ENCODE assay signal across 23 mouse cellular contexts in the genomic region with DNA sequence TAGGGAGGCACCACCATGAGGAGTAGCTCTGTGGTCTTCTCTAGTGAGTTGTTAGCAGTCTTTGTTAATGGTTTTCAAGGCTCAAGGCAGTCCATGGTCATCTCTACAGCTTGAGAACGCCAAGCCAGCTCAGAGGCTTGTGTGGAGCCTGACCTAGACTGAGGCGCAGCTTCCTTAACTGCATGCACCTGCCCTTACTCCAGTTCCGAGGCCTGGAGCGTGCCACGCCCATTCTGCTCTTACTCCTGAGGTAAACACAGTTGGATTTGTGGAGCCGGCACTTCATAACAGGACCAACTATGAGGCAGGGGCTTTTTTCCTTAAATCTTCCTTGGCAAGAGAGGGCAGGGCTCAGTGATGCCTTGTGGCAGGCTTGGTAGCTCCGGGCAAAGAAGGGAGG. TPM values are rescaled to one million over a fixed set of nuclear protein-coding genes. Genes with fewer than 3 reads are reported as not detected.
A peak's percentile ranks its signal among the peaks of the same experiment; 100 is the strongest.
DNase-seq lines count a peak whose midpoint lies in the region; ATAC-seq and TF ChIP-seq lines count a peak whose summit lies in the region.
"Had no signal": no experiment of that assay in that cellular context is flagged by ENCODE, and none has a peak within 500 bp of the region (broad histone marks: within the 10 kb centered on the region; RNA-seq: fewer than 3 reads in every experiment).

No protein-coding gene starts in this region.

- no peak overlapping the region for H3K4me3 ChIP-seq in testis, adult 2 months (ENCODE audit: control insufficient read depth, low read depth, low read length)
- no peak overlapping the region for H3K4me3 ChIP-seq in intestine, embryonic 16.5 days (ENCODE audit: low read length)
- H3K4me3 ChIP-seq in limb, embryonic 10.5 days, result no peak overlapping the region
- H3K4me3 ChIP-seq: embryonic facial prominence, embryonic 13.5 days; embryonic facial prominence, embryonic 15.5 days; erythroblast, embryonic 14.5 days; forebrain, embryonic 10.5 days; forebrain, embryonic 12.5 days had no signal

- H3K4me1 ChIP-seq in testis, adult 2 months (ENCODE audit: control insufficient read depth, insufficient read depth, low read length), result no peaks in the 10 kb centered on the region; the same call in 1 of the 2 replicates
- peaks cover 5% of the 10 kb centered on the region; the same call in 1 of the 2 replicates for H3K4me1 ChIP-seq in intestine, embryonic 16.5 days (ENCODE audit: control insufficient read depth, insufficient read depth, low read length)
- H3K4me1 ChIP-seq in limb, embryonic 10.5 days, result peaks cover 15% of the 10 kb centered on the region
- H3K4me1 ChIP-seq: embryonic facial prominence, embryonic 13.5 days; embryonic facial prominence, embryonic 15.5 days; forebrain, embryonic 12.5 days had no signal

- no peak for TF ChIP-seq POLR2A in testis, adult 2 months (IDR thresholded peaks at IDR 0.05; ENCODE audit: control insufficient read depth, low read depth, low read length)

- no peaks in the 10 kb centered on the region for H3K9me3 ChIP-seq in intestine, embryonic 16.5 days (ENCODE audit: control insufficient read depth, low read length)
- no peaks in the 10 kb centered on the region for H3K9me3 ChIP-seq in limb, embryonic 10.5 days (replicated peaks)
- H3K9me3 ChIP-seq: embryonic facial prominence, embryonic 13.5 days; embryonic facial prominence, embryonic 15.5 days; forebrain, embryonic 10.5 days; forebrain, embryonic 12.5 days had no signal

- H3K36me3 ChIP-seq in testis, adult 2 months (ENCODE audit: control insufficient read depth, insufficient read depth, low read length), result peaks cover 2% of the 10 kb centered on the region
- no peaks in the 10 kb centered on the region for H3K36me3 ChIP-seq in intestine, embryonic 16.5 days (ENCODE audit: control insufficient read depth, insufficient read depth, low read length)
- no peaks in the 10 kb centered on the region for H3K36me3 ChIP-seq in limb, embryonic 10.5 days
- H3K36me3 ChIP-seq: embryonic facial prominence, embryonic 13.5 days; embryonic facial prominence, embryonic 15.5 days; forebrain, embryonic 10.5 days; forebrain, embryonic 12.5 days had no signal

- no peak for DNase-seq in testis, postnatal 10 days (ENCODE audit: low spot score)
- DNase-seq in limb, embryonic 10.5 days (ENCODE audit: low spot score), result no peak
- DNase-seq in urinary bladder, postnatal 25 days (ENCODE audit: low spot score), result no peak
- no peak for DNase-seq in retina, postnatal 1 day
- no peak for DNase-seq in layer of hippocampus, postnatal 36 days
- DNase-seq: adrenal gland, adult 2 months; adrenal gland, postnatal 10 days; adrenal gland, postnatal 25 days; cerebellum, adult 11 months; cerebellum, adult 2 months; cerebellum, adult 9-10 months; cerebellum, postnatal 10 days; cerebellum, postnatal 36 days; embryo, embryonic 11 days had no signal

- H3K27ac ChIP-seq in testis, adult 2 months (ENCODE audit: control insufficient read depth, insufficient read depth, low read depth, low read length), result peak overlapping the region; percentile 48
- H3K27ac ChIP-seq in intestine, embryonic 16.5 days (ENCODE audit: low read length), result no peak overlapping the region
- H3K27ac ChIP-seq in limb, embryonic 10.5 days, result 0 out of 2 replicates have a peak overlapping the region, but pooled peaks have one; percentile 5
- H3K27ac ChIP-seq: embryonic facial prominence, embryonic 13.5 days; embryonic facial prominence, embryonic 15.5 days; forebrain, embryonic 12.5 days had no signal

- no peak overlapping the region for H3K9ac ChIP-seq in intestine, embryonic 16.5 days (ENCODE audit: low read depth, low read length)
- H3K9ac ChIP-seq: embryonic facial prominence, embryonic 13.5 days; embryonic facial prominence, embryonic 15.5 days; forebrain, embryonic 12.5 days had no signal

- ATAC-seq in intestine, embryonic 16.5 days, result 0 out of 2 replicates have a peak, but pooled peaks have one; percentile 33
- ATAC-seq: forebrain, embryonic 14.5 days; forebrain, embryonic 16.5 days had no signal

- no peaks in the 10 kb centered on the region for H3K27me3 ChIP-seq in testis, adult 2 months (ENCODE audit: control insufficient read depth, insufficient read depth, low read length)
- no peaks in the 10 kb centered on the region for H3K27me3 ChIP-seq in intestine, embryonic 16.5 days (replicated peaks; ENCODE audit: control insufficient read depth, insufficient read depth, low read length)
- H3K27me3 ChIP-seq in limb, embryonic 10.5 days (ENCODE audit: low read depth, poor library complexity, severe bottlenecking), result no peaks in the 10 kb centered on the region
- H3K27me3 ChIP-seq: embryonic facial prominence, embryonic 13.5 days; embryonic facial prominence, embryonic 15.5 days; forebrain, embryonic 12.5 days had no signal

- TF ChIP-seq CTCF in testis, adult 2 months (IDR thresholded peaks at IDR 0.05; ENCODE audit: control insufficient read depth, insufficient read depth, insufficient replicate concordance, low read depth, low read length), result no peak

- WGBS in intestine, embryonic 16.5 days, result 73% methylated on average over 7 of the region's 7 CpGs
- 89% methylated on average over 7 of the region's 7 CpGs for WGBS in limb, embryonic 10.5 days

- no peak overlapping the region for H3K4me2 ChIP-seq in intestine, embryonic 16.5 days (ENCODE audit: low read depth, low read length)
- H3K4me2 ChIP-seq: embryonic facial prominence, embryonic 13.5 days; embryonic facial prominence, embryonic 15.5 days; forebrain, embryonic 12.5 days had no signal

RNA-seq across cellular contexts. Expression of a gene that starts 18.2 kb away (rescaled TPM):
- 48.9 and 49.5 TPM in 2 replicates for polyA plus RNA-seq in testis, adult 2 months (2012; rRNA removed)
- polyA plus RNA-seq in intestine, embryonic 16.5 days (2015; fragmentation: Nextera tagmentation; extraction: Ambion mirVana), result 4.2 TPM in 2 replicates
- 1.5 and 2.8 TPM in 2 replicates for polyA plus RNA-seq in limb, embryonic 10.5 days (2016; fragmentation: Nextera tagmentation; extraction: Ambion mirVana)
- 100 to 1,000 TPM; 267 to 302 TPM for total RNA-seq in layer of hippocampus, postnatal 36 days (2021)
- polyA plus RNA-seq: erythroblast, embryonic 14.5 days had no signal
